Mouse (Mus musculus) heart, embryonic 12.5 days (tissue): ENCODE data around the gene Zfp207. TPM values are rescaled to one million over a fixed set of nuclear protein-coding genes. Genes with fewer than 3 reads are reported as not detected.
"Not testable (repeated sequence)": the region's sequence is repeated elsewhere in the genome, so short reads cannot be mapped to it uniquely, and the experiment has no call there.

Source experiments
- ATAC-seq: fragments of 200-750 bp; cut with Nextera tagmentation; 2 replicates; pipeline ENCODE4 v1.8.0; 2017; ENCODE audit warnings: moderate TSS enrichment, moderate library complexity; ENCODE audit not compliant: insufficient number of reproducible peaks, low FRiP score
- H3K27ac ChIP-seq: fragments of 300-500 bp; sonication (generic); 2 replicates; pipeline ENCODE4 v1.5.1; 2016; ENCODE audit warnings: mild to moderate bottlenecking, moderate library complexity; ENCODE audit not compliant: poor library complexity, severe bottlenecking
- H3K27me3 ChIP-seq: fragments of 300-500 bp; sonication (generic); replicated peaks from 2 replicates; pipeline ENCODE4 v1.6.1; 2016; ENCODE audit warnings: mild to moderate bottlenecking, moderate library complexity
- H3K36me3 ChIP-seq: fragments of 300-500 bp; sonication (generic); 2 replicates; pipeline ENCODE4 v1.6.1; 2016; ENCODE audit warnings: mild to moderate bottlenecking, moderate library complexity
- H3K4me1 ChIP-seq: fragments of 300-500 bp; sonication (generic); replicated peaks from 2 replicates; pipeline ENCODE4 v1.6.1; 2016; ENCODE audit warnings: mild to moderate bottlenecking
- H3K4me2 ChIP-seq: fragments of 300-500 bp; sonication (generic); 2 replicates; pipeline ENCODE4 v1.6.1; 2016; ENCODE audit warnings: mild to moderate bottlenecking, moderate library complexity
- H3K4me3 ChIP-seq: fragments of 300-500 bp; sonication (generic); 2 replicates; pipeline ENCODE4 v1.5.1; 2016; ENCODE audit warnings: mild to moderate bottlenecking
- H3K9ac ChIP-seq: fragments of 300-500 bp; sonication (generic); 2 replicates; pipeline ENCODE4 v1.6.1; 2016; ENCODE audit warnings: mild to moderate bottlenecking, moderate library complexity
- H3K9me3 ChIP-seq: fragments of 300-500 bp; sonication (generic); replicated peaks from 2 replicates; pipeline ENCODE4 v1.6.1; 2016; ENCODE audit warnings: mild to moderate bottlenecking, moderate library complexity
- WGBS: fragments of 180-500 bp; shearing (Covaris S2); methylation state at CpG from one replicate; pipeline ENCODE4 v1.1.7; 2016; 5-methylcytosine and 5-hydroxymethylcytosine counted together
- polyA plus RNA-seq: library from polyadenylated mRNA; unstranded; fragments of >200 nt; fragmentation: Nextera tagmentation; extraction: Ambion mirVana; gene quantifications from 2 replicates; pipeline ENCODE4 v1.2.1, GENCODE M21; 2016

The Zfp207 gene
- polyA plus RNA-seq, 1 experiment from 2014 or later = 168 TPM

- Histone ChIP-seq H3K9me3 (peaks cover 10% of the 10 kb centered on the region), H3K9ac (no peak overlapping the region), H3K27me3 (no peaks in the 10 kb centered on the region), H3K27ac (no peak overlapping the region), H3K4me1 (no peaks in the 10 kb centered on the region), H3K4me3 (no peak overlapping the region), H3K4me2 (no peak overlapping the region), H3K36me3 (peaks cover 30% of the 10 kb centered on the region)
- WGBS = 79% methylated on average over 5 of the region's 5 CpGs
- no peak for ATAC-seq
These were observed 34.0 kb downstream of the Zfp207 start for GRCm38 (mm10) chr11:80417085-80417484.

DNA sequence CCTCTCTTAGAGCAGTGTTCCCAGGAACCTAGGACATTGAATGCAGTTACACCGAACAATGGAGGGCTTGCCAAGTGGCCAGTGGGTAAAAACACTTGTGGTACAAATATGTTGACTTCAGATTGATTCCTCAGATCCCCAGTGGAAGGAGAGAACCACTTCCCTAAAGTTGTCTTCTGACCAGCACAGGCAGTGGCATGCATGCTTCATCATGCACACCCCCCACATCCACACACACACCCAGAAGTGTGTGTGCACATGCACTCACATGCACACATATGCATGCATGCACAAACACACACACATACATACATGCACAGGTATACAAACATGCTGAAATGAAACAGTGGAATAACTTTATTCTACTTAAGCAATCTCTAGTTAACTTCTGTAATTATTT lies 36.7 kb downstream of the Zfp207 start:
- H3K4me2 ChIP-seq = no peak overlapping the region
- H3K27me3 ChIP-seq = no peaks in the 10 kb centered on the region
- no peak overlapping the region for H3K4me3 ChIP-seq
- H3K9me3 ChIP-seq = peaks cover 10% of the 10 kb centered on the region
- no peak overlapping the region for H3K27ac ChIP-seq
- ATAC-seq = no peak
- H3K4me1 ChIP-seq = no peaks in the 10 kb centered on the region
- peaks cover 19% of the 10 kb centered on the region for H3K36me3 ChIP-seq
- no peak overlapping the region for H3K9ac ChIP-seq
- 86% methylated on average over 1 of the region's 1 CpGs for WGBS

- no peak overlapping the region for H3K9ac ChIP-seq
- no peak overlapping the region for H3K4me3 ChIP-seq
- no peaks in the 10 kb centered on the region for H3K27me3 ChIP-seq
- peaks cover 10% of the 10 kb centered on the region for H3K9me3 ChIP-seq
- ATAC-seq = no peak
- no peak overlapping the region for H3K4me2 ChIP-seq
- H3K36me3 ChIP-seq = peaks cover 13% of the 10 kb centered on the region
- H3K4me1 ChIP-seq = no peaks in the 10 kb centered on the region
- no peak overlapping the region for H3K27ac ChIP-seq
- 64% methylated on average over 2 of the region's 2 CpGs for WGBS
These were observed 37.3 kb downstream of the Zfp207 start for GRCm38 (mm10) chr11:80420202-80420984.

GRCm38 (mm10) chr11:80421421-80422047 lies 38.5 kb downstream of the Zfp207 start:
- 74% methylated on average over 7 of the region's 7 CpGs for WGBS
- no peak for ATAC-seq
- no peak overlapping the region for H3K27ac ChIP-seq
- H3K9me3 ChIP-seq = peaks cover 8% of the 10 kb centered on the region
- H3K4me2 ChIP-seq = no peak overlapping the region
- no peak overlapping the region for H3K9ac ChIP-seq
- no peaks in the 10 kb centered on the region for H3K4me1 ChIP-seq
- no peak overlapping the region for H3K4me3 ChIP-seq
- no peaks in the 10 kb centered on the region for H3K27me3 ChIP-seq
- peaks cover 7% of the 10 kb centered on the region for H3K36me3 ChIP-seq

GRCm38 (mm10) chr11:80424691-80425090 lies 41.6 kb downstream of the Zfp207 start:
- Histone ChIP-seq H3K27me3 (no peaks in the 10 kb centered on the region), H3K4me3 (no peak overlapping the region), H3K4me1 (peaks cover 1% of the 10 kb centered on the region), H3K9ac (no peak overlapping the region), H3K27ac (no peak overlapping the region), H3K36me3 (no peaks in the 10 kb centered on the region), H3K9me3 (no peaks in the 10 kb centered on the region), H3K4me2 (no peak overlapping the region)
- WGBS = 76% methylated on average over 2 of the region's 2 CpGs
- ATAC-seq = no peak

GRCm38 (mm10) chr11:80425247-80425778 lies 42.2 kb downstream of the Zfp207 start:
- 58% methylated on average over 5 of the region's 5 CpGs for WGBS
- peaks cover 4% of the 10 kb centered on the region for H3K4me1 ChIP-seq
- H3K9ac ChIP-seq = no peak overlapping the region
- no peaks in the 10 kb centered on the region for H3K36me3 ChIP-seq
- no peaks in the 10 kb centered on the region for H3K27me3 ChIP-seq
- no peak overlapping the region for H3K27ac ChIP-seq
- no peaks in the 10 kb centered on the region for H3K9me3 ChIP-seq
- no peak overlapping the region for H3K4me2 ChIP-seq
- ATAC-seq = no peak
- H3K4me3 ChIP-seq = no peak overlapping the region

DNA sequence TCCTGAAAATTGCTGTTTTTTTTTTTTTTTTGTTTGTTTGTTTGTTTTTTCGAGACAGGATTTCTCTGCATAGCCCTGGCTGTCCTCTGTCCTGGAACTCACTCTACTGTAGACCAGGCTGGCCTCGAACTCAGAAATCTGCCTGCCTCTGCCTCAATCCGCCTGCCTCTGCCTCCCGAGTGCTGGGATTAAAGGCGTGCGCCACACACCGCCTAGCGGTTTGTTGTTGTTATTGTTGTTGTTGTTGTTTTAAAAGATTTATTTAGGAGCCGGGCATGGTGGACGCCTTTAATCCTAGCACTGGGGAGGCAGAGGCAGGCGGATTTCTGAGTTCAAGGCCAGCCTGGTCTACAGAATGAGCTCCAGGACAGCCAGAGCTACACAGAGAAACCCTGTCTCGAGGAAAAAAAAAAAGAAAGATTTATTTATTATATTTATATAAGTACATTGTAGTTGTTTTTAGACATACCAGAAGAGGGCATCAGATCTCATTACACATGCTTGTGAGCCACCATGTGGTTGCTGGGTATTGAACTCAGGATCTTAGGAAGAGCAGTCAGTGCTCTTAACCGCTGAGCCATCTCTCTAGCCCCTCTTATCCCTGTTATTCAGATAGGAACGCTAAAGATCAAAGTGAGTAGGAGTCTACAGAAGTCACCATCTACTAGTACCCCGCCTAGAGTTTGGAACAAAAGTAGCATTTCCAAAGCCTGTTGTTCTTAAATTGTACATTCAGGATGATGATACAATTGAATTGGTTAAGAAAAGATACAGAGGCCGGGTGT lies 43.1 kb downstream of the Zfp207 start:
- H3K4me2 ChIP-seq, H3K9ac ChIP-seq, H3K4me3 ChIP-seq, H3K4me1 ChIP-seq, H3K9me3 ChIP-seq, ATAC-seq, H3K36me3 ChIP-seq, H3K27ac ChIP-seq, H3K27me3 ChIP-seq: not testable (repeated sequence)
- 73% methylated on average over 16 of the region's 16 CpGs for WGBS

GRCm38 (mm10) chr11:80428381-80429008 lies 45.4 kb downstream of the Zfp207 start, which contains the start of gene Psmd11:
Gene Psmd11, plus strand, starts transcription at chr11:80428615.
- under 1% methylated on average over 58 of the region's 58 CpGs for WGBS
- Histone ChIP-seq H3K36me3 (peaks cover 18% of the 10 kb centered on the region), H3K9me3 (no peaks in the 10 kb centered on the region), H3K4me1 (peaks cover 4% of the 10 kb centered on the region), H3K27ac (peak within 1 kb of the TSS; percentile 91), H3K27me3 (no peaks in the 10 kb centered on the region), H3K4me2 (peak within 1 kb of the TSS; percentile 87), H3K9ac (peak within 1 kb of the TSS; percentile 98), H3K4me3 (peak within 1 kb of the TSS; percentile 96)
- peak; percentile 97 for ATAC-seq

DNA sequence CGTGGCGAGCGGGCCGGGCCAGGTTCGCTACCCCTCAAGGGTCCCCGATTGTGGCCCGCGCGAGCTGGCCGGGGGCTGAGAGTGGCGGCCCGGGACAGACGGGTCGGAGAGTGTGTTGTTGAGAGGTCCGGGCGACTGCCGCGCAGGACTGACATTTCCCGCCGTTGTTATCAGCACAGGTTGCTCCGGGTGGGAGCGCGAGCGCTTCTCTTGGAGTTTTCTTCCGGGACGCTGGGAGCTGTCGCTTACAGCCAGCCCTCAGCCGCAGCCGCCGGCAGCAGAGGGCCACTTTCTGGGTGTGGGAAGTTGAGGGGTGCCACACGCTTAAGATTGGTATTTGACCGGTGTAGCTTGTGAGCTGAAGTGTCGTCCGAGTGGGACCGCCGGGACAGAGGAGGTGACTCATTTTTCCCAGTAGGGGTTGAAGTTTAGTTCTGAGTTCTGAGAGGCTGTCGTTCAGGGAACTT lies 46.0 kb downstream of the Zfp207 start:
- under 1% methylated on average over 37 of the region's 37 CpGs for WGBS
- peak; percentile 81 for ATAC-seq
- H3K27ac ChIP-seq = peak overlapping the region; percentile 91
- peaks cover 4% of the 10 kb centered on the region for H3K4me1 ChIP-seq
- no peaks in the 10 kb centered on the region for H3K27me3 ChIP-seq
- H3K4me2 ChIP-seq = peak overlapping the region; percentile 87
- H3K9me3 ChIP-seq = no peaks in the 10 kb centered on the region
- peak overlapping the region; percentile 96 for H3K4me3 ChIP-seq
- H3K36me3 ChIP-seq = peaks cover 19% of the 10 kb centered on the region
- H3K9ac ChIP-seq = peak overlapping the region; percentile 98

DNA sequence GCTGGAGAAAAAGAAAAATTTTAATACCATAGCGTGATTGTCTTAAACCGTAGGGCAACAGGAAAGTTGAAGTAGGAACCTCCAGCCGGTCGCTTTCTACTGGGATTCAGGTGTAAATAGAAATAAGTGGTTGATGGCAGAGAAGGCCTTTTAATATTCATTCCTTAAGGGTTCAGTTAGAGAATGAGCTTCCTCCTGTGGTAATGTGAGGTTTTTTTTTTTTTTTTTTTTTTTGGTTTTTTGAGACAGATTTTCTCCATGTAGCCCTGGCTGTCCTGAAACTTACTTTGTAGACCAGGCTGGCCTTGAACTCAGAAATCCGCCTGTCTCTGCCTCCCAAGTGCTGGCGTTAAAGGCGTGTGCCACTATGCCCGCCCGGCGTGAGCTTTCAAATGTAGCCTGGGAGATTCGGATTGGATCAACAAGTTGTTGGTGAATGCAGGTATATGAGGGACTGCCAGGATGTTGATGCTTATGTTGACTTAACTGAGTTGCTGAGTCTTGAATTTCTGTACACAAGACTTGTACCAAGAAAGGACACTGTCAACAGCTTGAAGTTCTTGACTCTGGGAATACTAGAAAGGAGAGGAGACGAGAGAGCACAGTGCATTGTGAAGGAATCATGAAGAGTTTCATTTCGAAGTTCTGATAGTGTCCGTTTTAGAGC lies 46.6 kb downstream of the Zfp207 start:
- H3K4me3 ChIP-seq = peak overlapping the region; percentile 96
- no peak for ATAC-seq
- H3K36me3 ChIP-seq = peaks cover 22% of the 10 kb centered on the region
- WGBS = 53% methylated on average over 14 of the region's 14 CpGs
- peaks cover 4% of the 10 kb centered on the region for H3K4me1 ChIP-seq
- peak overlapping the region; percentile 91 for H3K27ac ChIP-seq
- H3K9me3 ChIP-seq = no peaks in the 10 kb centered on the region
- peak overlapping the region; percentile 98 for H3K9ac ChIP-seq
- no peaks in the 10 kb centered on the region for H3K27me3 ChIP-seq
- H3K4me2 ChIP-seq = peak overlapping the region; percentile 87
